Mouse (Mus musculus) cerebellum, adult (tissue): ENCODE measurements at regions not wholly inside any gene's neighbourhood (a gene's known extent, or its start where the extent isn't known, plus 50 kb on each side); places are given as distances from the start of the nearest gene placed in this dataset.

Source experiments
- ATAC-seq: cut with Nextera tagmentation; 2 replicates; pipeline ENCODE4 v1.9.2; 2017; ENCODE audit warnings: mild to moderate bottlenecking, moderate library complexity, mixed read lengths; ENCODE audit not compliant: insufficient number of reproducible peaks, low FRiP score, low TSS enrichment

GRCm38 (mm10) chr19:15513197-15513596 lies 433.9 kb downstream of the Psat1 start:
- no peak for ATAC-seq

DNA sequence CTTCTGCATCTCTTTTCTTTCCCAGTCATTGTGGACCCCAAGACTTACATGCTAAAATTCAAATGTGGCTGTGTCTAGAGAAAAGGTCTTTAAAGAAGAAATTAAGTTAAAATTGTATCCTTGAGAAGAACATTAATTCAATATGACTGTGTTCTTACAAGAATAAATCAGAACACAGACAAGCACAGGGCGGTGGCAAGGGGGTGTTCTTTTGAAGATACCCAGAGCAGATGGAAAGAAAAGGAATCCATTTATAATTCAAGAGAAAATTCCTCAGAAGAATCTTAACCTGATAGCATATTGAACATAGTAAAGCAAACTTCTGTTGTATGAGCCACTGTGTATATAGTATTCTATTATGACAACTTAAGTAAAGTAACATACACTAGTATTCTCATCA lies 436.7 kb downstream of the Psat1 start:
- ATAC-seq: no peak

GRCm38 (mm10) chr19:15502985-15503354 lies 444.2 kb downstream of the Psat1 start:
- ATAC-seq: no peak

- ATAC-seq: no peak
These were observed 444.7 kb downstream of the Psat1 start for GRCm38 (mm10) chr19:15502315-15502984.

GRCm38 (mm10) chr19:15495532-15495931 lies 451.6 kb downstream of the Psat1 start:
- ATAC-seq: no peak

DNA sequence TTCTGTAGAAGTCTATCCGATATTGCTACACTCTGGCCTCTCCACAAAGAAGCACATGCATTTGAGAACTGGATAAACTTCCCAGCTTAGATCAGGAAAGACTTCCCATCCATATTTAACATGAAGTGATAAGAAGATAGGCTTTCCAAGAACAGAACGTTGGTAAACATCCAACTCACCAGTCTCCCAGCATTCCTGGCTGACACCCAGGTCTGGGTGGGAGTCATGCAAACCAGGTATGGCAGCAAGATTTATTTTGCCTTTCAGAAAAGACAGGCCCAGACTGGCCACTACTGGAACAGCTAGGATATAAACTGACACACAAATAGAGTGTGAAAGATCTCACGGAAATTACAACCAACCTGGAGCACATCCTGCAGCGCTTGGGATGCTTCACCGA lies 459.6 kb downstream of the Psat1 start:
- no peak for ATAC-seq

- no peak for ATAC-seq
These were observed 465.5 kb downstream of the Psat1 start for GRCm38 (mm10) chr19:15481605-15482004.

GRCm38 (mm10) chr19:15469541-15469940 lies 477.6 kb downstream of the Psat1 start:
- ATAC-seq: no peak

DNA sequence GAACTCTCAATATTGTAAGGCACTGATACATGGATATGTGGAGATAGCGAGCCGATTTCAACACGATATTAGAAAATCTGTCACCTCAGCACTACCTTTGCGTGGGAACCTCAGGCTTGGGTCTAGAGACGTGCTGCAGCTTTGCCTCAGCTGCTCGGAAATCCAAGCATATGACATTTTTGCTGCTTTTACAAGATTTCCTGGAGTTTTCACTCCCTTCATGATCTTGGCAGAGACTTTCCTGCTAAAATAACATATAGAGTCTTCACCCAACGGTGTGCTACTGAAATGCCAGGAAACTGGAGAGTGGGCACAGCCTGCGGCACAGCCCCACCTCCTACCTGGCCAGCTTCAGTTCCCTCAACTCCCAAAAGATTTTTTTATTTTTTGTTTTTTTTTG lies 480.4 kb downstream of the Psat1 start:
- ATAC-seq: no peak

DNA sequence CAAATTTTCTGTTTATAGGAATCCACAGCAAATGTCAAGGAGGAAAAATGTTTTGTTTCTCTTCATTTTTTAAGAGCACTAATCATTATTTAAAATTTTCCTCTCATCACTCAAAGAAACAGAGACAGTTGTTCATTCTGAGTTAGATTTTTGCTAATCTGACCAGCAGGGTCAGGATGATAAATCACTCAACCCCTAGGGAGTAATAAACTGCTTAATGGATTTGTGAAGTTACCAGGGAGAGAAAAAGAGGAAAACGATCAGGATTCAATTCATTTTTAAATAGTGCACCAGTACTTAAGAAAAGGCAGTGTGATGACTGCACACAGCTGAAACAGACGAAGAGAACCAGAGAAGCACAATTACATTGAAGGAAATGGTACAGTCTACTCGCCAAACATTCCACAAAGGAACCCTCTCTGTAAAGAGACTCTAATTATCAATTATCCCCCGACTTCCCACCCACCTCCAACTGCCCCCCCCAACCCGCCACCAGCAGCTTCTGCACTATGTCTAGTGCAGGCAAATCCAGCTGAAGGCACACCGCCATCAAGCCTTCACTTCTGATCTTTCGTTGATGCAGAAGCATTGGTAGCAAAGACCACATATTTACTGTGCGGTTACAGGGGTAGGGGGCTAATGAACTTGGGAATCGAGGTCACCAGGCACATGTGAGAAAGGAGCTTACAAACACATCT lies 481.9 kb downstream of the Psat1 start:
- ATAC-seq: no peak

- ATAC-seq: no peak
These were observed 489.3 kb downstream of the Psat1 start for GRCm38 (mm10) chr19:15457793-15458192.

DNA sequence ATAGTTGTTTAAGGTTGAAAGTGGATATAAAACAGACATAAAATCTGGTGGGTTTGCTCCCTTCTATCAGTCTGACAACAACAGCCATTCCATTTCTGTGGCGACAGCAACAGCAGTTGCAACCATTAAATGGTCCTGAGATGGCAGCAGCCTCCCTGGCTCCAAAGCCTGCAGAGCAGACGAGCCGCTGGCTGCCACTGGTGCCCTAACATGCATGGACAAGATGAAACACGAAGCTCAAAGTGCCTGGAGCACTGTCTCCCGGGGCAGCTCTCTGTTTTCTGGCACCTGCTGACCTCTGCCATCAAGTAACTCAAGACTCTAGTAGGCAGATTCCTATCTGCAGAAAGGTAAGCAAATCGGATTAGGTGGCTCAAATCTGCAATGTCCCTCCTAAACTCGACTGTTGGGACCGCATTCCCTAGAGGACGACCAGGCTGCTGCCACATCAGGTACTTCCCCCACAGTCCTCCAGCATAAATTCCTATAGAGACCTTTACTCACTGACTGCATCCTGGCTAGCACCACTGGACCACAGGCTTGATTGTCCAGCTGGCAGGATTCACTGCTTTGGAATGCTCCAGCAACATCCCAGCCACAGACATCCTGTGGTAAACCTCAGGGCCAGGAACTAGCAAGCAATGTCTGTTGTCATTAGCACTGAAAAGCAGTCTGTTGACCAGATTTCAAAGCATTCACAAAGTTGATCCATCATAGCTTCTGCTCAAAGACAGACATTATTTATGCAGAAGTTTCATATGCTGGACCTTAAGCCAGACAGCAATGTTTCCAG lies 490.0 kb downstream of the Psat1 start:
- ATAC-seq: no peak

DNA sequence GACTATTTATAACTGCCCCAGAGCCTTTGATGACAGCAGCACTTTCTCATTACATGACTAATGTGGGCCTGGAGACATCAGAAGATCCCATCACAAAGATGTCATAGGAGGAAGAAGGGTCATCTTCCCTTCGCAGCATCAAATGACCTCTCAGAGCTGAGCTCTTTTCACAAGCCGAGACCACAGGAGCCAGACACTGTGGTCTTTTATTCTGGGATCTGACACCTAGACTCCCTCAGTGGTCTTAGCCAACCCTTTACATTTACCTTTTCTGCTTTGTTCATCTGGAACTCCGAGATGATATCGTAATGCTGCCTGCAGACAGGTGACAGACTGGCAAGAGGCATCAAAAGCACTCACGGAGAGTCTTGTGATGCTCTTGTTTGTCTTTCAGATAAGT lies 498.1 kb downstream of the Psat1 start:
- no peak for ATAC-seq

DNA sequence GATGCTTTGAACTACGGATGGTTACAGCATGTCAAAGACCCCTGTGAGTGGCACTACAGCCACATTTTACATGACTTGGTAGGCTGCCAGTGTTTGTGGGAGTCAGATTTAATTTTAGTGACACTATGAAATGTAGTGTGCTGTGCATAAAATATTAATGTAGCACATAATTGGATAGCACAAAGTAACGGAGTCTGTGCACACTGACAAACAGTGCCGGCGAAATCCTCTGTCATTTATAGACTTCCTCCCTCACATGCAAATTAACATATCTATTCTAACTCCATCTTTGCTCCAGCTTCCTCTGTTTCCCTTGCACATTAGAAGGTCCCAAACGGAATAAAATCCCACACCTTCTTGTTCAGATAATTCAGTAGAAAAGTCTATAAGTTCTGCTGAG lies 515.3 kb downstream of the Psat1 start:
- no peak for ATAC-seq

DNA sequence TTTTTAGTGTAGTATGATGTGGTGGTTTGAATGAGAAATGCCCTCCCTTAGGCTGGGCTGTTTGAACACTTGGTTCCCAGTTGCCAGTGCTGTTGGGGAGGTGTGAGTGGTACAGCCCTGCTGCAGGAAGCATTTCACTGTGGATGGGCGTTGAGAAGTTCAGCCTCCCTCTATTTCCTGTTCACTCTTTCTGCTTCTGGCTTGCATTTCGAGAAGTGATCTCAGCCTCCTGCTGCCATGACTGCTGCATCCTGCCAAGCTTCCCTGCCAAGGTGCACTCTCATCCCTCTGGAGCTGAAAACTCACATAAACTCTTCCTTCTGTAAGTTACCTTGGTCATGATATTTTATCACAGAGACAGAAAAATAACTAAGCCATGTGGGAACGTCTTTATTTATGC lies 525.8 kb downstream of the Psat1 start:
- no peak for ATAC-seq

DNA sequence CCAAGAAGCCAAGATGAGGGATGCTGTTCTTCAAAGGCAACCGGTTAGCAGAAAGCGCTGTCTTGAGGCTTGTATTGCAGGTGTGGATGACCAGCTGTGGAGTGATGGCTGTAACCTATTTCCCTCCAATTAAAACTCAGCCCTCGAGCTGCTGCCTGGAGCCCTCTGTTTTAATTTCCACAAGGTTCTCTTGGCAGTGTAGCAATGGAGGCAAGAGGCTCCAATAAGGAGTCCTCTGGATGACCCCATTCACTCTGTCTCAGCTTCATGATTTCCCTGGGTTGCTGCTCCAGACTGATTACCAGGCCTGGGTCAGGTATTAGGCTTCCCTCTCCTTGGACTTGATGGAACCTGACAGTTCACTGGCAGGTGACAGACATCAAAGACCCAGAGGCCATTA lies 548.5 kb downstream of the Psat1 start:
- ATAC-seq: no peak

GRCm38 (mm10) chr19:15371682-15372081 lies 575.5 kb downstream of the Psat1 start:
- no peak for ATAC-seq

- ATAC-seq: no peak
These were observed 580.2 kb downstream of the Psat1 start for GRCm38 (mm10) chr19:15366951-15367350.

- ATAC-seq: no peak
These were observed 590.0 kb downstream of the Psat1 start for GRCm38 (mm10) chr19:15357181-15357580.

DNA sequence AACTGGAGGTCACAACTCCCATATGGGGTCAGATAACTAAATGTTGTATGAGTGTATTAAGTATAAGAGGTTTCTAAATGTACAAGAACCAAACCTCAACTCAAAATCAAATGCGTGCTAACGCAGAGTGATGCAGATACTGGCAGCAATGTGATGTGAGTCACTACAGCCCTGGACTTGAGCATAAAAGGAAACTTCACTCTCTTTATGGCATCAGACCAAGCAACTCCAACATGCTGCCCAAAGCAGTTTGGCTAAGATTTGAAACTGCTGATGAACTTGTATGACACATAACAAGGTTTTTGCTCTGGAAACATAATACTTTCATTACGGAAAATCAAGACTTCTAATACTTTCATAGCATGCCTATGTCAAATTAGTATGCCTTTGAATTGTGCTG lies 598.8 kb downstream of the Psat1 start:
- ATAC-seq: no peak

GRCm38 (mm10) chr19:15342229-15342628 lies 604.9 kb downstream of the Psat1 start:
- no peak for ATAC-seq
